Mouse (Mus musculus) adrenal gland, postnatal 10 days (tissue): ENCODE measurements around the gene Antxrl. TPM values are rescaled to one million over a fixed set of nuclear protein-coding genes. Genes with fewer than 3 reads are reported as not detected.
A peak's percentile ranks its signal among the peaks of the same experiment; 100 is the strongest.

Experiments
- DNase-seq: peaks from one replicate; pipeline ENCODE4 v3.0.0; 2021; ENCODE audit warnings: mixed read lengths
- long read RNA-seq, 2 experiments: library from polyadenylated mRNA; stranded (forward); transcript quantifications; one replicate each; pipeline ENCODE4 v2.0.0; 2021
- total RNA-seq, 2 experiments: library from RNA; stranded (reverse); gene quantifications; 2 replicates each; pipeline ENCODE4 v1.2.3; 2021

The Antxrl gene
- total RNA-seq = not detected
- long read RNA-seq, experiment 1, partial matches to known transcripts = 0 of 1 reads
- long read RNA-seq, experiment 1, other reads (novel, unspliced or antisense) = 1 of 1 reads
- long read RNA-seq, experiment 2 = 0 reads

DNA sequence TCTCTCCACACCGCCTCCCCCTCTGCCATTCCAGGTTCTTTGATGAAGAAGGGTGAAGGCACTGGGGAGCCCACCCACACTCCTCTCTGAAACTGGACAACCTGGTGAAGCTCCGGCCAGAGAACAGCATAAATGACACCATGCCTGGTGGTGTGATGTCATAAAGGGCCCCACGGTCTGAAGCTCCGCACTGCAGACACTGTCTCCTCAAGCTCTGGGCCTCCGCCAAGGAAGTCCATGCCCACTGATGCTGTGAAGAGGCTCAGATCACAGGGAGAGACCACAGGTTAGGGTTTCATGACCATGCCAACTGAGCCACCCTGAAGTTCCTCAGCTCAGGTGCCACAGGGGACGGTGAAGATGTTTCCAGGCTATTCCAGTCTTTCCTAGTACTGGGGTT lies at the start of gene Antxrl:
Antxrl (plus strand) TSS at position 192 of the 400 bp plus-strand sequence.
- DNase-seq = no peak

DNA sequence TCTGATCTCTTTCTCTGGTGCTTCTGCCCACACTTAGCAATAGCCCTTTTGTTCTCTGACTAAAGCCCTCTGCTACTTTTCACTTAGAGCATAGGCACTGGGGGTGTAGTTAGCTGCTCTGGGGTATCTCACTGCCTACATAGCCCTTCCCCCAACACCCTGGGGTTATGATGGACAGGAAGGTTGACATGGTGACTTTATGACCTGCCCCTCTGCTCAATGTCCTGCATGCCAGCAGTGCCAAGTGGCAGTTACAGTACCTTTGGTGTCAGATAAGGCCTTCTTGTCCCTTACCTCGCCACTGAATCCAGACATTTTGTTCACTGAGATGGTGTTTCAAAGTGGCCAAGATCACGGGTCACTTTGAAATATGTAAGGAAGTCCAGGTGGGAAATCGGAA lies 37.4 kb upstream of the Antxrl start, which contains the start of gene Gm30083:
Gm30083 (minus strand) TSS at position 120 of the 400 bp plus-strand sequence.
- DNase-seq = no peak

DNA sequence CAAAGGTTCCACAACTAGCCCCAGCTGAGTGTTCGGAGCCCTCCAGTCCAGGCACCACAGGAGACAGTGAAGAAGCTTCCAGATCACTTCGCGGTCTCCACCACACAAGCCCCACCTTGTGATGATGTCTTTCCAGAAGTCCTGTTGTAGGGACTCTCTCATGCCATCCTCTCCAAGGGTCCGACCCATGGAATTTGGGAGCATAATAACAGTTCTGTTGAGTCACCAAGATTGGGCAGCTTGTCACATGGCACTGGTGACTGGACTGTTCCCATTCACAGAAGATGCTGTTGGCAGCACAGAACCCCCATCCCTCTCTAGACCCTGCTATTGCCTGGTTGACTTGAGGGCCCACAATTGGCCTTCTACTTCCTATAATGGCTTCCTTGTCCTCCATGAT lies 36.1 kb upstream of the Antxrl start, which contains the start of gene Gm5460:
Gm5460 (plus strand) TSS at position 378 of the 400 bp plus-strand sequence.
- DNase-seq = no peak

DNA sequence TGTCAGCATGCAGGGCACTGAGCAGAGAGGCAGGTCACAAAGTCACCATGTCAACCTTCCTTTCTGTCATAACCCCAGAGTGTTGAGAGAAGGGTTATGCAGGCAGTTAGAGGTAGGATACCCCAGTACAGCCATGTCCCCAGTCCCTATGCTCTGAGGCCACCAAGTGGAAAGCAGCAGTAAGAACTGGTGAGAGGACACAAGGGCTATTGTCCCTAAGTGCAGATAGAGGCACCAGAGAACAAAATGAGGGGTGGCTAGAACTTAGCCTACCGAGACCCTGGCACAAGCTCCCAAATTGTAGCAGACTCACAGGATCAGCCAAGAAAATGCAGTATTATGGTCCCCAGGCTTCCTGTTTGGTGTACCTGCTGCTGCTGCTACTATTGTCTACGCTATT lies 35.6 kb upstream of the Antxrl start:
- DNase-seq = no peak

DNA sequence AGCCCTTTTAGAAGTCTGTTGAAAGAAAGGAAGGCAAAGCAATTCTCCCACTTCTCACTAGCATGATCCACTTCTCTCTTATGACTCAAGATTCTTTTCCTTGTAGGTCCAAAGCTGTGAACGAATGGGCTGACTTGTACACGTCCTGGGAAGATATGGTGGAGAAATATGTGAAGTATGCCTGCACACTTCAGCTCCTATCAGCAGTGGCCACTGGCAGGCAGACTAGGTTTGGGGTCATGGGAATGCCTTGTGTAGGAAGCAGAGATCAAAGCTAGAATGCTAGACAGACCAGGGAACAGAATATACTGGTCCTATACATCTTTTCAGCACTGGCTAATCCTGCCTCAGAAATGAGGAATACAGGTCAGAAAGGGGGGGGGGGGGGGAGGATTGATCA lies 25.8 kb upstream of the Antxrl start:
- DNase-seq = no peak

DNA sequence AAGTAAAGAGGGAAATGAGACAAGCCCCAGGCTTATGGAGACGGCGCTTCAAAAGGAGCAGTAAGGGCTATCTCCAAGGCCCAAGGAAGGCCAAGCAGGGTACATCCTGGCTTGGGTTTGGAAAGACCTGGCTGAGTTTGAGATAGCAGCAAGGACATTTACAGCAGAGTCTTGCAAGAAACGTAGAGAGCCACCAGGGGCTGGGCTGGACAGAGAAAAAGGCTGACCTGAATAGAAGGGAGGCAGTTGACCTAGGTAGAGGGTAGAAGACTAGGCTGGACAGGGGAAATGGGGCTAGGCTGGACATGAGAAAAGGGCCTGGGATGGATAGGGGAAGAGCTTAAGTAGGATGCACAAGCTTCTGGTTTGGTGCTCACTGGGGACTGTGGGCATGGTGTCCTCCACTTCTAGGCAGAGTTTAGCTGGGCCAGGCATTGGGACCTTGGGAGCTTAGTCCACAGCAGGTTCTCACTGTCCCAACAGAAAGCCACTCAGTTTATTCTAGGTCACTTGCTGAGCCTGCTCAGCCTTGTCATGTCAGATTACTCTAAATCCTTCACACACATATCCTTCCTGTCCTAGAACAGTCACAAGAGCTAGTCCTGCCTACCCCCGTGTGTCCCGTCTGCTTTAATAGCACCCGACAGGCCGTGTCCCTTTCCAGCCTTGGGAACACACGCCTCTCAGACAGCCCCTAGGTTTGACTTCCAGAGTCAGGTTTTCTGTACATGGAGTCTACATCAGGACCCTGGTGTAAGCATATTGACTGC lies 18.5 kb upstream of the Antxrl start:
- DNase-seq = peak; percentile 7

DNA sequence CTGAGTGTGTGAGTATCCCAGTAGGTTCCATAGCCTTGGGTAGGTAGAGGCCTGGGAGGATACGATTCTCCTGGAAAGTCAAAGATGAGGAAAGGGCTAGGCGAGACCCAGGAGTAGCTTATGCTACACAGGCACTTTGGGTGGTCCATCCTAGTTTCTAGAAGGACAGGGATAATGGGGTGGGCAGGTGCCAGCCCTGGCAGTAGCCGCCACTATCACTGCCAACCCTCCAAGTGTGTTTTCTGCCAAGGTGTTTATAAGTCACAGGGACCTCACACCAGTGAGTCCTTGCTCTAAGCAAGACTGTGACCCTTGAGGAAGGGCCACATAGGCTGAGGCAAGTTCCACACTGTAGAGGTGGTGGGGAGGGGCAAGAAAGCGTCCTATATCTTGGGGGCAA lies 11.3 kb upstream of the Antxrl start:
- no peak for DNase-seq

DNA sequence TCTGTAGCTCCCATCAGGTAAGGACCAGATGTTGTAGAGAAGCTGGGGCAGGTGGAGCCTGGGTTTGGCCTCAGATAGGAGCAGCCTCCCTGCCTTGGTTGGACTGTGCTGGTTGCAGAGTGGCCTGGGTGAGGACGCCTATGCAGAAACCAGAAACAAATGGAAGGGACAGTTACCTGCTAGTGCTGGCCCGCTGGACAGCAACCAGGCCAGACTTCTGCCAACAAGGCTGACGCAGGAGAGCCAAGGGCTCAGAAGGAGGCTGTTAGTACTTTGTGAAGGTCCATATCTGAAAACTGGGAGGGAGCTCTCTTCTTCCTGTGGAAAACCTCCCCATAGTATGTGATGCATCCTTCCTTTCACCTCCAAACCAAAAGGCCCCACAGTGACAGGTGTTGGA lies 9.2 kb upstream of the Antxrl start:
- DNase-seq = no peak

DNA sequence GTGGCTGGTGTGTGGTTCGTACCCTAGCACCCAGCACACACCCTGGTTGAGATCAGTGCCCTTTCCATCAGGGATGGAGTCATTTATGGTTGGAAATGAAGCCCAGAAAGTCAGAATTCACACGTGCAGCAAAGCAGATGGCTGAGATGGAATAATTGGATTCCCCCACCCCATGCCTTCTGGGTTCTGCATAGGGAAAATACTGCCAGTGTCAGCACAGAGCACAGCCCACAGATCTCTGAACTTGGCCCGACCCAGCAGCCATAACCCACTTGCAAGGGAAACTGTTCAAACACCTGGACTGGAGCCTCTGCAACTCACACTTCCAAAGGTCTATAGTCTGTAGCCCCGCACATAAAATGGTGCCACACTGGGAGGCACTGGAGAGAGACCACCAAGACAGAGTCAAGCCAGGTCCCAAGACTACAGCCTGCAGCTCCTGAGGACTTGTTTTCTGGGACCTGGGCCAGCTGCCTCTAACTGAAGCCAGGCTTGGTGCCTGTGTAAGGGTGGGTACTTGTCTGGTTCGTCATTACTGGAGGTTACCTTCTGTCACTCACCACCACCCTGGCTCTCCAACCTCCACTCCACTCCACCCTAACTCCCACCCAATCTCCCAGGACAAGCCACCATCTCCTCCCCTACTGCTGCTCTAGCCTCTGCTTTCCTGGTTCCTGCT lies 2.3 kb upstream of the Antxrl start:
- no peak for DNase-seq

DNA sequence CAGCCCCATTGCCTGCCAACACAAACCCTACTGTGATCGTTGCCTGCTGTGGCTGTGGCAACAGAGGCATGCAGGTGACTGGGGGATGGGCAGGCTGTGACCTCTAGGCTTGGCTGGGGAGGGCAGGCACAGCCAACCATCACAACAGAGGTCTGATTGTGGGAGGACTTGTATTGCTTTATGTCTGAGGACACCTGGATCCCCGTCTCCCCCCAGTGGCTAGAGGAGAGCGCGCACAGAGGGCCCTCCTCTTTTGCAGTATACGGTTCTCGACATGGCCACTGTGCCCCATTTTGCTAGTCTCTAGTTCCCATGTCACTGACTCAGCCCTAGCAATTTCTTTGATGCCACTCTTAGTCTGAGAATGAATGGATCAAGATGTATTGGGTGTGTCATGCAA lies 19.2 kb downstream of the Antxrl start:
- no peak for DNase-seq

DNA sequence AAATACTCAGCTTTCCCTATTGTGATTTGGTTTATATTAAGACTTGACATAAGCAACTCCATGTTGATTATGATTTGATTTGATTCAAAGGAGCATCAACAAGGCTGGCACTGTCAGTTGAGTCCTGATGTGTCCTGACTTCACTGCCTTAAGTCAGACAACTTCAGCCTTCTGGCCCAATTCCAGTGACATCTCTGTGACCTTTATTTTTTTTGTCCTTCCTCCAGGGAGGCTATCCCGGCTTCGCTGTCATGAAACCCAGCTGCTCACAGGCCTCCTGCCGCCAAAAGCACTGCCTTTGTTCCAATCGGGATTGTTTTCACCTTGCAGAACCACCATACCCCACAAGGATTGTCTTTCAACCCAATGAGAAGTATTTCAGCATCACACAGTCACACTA lies 22.8 kb downstream of the Antxrl start:
- peak; percentile 13 for DNase-seq

DNA sequence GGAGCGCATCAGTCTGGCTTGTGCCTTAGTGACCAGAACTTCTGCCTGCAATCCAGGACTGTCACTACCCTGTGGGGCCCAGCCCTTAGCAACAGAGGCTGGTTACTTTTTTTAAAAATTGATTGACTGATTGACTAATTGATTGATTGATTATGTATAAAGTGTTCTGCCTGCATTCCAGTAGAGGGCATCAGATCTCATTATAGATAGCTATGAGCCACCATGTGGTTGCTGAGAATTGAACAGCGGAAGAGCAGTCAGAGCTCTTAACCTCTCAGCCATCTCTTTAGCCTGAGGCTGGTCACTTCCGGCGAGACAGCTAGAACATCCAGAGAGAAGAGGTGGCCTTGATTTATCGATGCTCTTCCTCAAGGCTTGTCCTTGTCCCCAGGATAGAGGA lies 24.7 kb downstream of the Antxrl start:
- DNase-seq = no peak

DNA sequence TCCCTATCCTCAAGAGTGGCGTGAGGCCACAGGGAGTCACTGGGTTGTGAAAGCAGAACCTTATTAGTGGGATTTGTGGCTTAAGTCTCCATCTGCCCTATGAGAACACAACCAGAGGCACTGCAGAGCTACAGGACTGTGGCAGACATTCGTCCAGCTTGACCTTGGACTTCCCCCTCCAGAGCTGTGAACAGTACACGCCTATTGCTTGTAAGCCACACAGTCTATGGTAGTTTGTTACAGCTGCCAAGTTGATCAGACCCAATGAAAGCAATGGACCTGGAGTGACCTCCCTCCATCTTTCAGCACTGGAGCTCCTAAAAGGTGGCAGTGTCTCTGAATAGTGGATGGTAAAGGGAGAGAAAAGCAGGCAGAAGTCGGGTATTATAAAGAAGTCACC lies 25.8 kb downstream of the Antxrl start:
- no peak for DNase-seq

DNA sequence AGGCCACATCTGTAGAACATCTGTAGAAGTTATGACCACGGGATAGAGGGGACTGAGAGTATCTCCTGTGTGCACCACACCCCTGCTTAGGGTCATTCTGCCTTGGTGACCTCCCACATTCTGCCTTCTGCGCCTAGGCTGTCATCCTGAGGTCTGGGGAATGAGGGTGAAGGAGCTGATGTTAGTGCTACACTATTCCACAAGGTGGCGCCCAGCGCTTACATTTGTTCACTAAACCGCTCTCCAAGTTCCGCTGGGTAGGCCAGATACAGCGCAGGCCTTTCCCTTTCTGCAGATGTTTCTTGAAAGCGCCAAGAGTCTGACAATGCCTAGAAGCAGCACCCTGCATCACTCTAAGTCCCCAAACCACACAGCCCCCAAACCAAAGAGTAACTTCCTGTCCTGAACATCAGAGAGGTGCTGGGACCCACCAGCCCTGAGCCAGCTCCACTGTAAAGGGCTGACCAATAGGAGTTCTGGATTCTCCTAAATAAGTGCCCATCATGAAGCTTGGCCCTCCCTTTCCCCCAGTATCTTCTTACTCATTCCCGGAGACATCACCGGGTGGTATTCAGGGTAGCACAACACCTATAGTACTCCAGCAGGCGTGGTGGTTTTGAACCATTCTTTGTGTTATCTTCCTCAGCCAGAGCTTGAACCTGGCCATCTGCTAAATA lies 28.0 kb downstream of the Antxrl start:
- peak; percentile 83 for DNase-seq

DNA sequence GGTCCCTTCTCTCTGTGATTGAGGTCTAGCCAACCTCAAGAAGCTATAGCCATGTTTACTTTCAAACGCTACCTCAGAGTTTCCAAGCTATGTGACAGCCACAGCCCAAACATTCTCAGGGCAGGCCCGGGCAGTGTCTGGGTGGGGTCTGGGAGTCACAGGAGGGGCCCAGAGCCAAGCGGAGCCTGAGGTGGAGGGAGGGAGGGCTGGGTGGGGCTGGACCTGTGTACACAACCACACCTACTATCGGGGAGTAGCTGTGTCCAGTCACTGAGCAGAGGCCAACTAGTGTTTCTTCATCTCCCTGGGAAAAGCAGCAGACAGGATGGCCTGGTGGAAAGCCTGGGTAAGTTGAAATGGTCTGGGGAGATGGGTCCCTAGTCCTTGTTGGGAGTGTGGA lies 33.2 kb downstream of the Antxrl start, which contains the start of gene Anxa8:
Anxa8 (plus strand) TSS at position 251 of the 400 bp plus-strand sequence.
- DNase-seq = no peak

DNA sequence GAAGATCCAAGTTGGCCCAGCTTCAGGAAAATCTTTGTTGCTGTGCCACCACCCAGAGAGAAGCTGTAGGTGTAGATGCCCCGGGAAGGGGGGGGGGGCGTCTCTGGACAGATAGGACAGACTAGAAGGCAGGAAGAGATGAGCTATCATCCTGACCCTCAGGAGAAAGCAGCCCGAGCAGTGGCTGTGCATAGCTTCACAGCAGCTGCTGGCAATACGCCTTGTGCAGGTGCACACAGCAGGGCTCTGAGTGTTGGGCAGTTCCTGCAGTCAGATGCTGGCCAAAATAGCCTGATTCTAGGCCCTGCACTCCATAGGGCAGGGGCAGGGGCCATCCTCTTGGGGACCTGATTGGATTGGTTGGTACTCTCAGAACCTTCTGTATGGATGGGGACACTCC lies 34.3 kb downstream of the Antxrl start:
- DNase-seq = no peak

DNA sequence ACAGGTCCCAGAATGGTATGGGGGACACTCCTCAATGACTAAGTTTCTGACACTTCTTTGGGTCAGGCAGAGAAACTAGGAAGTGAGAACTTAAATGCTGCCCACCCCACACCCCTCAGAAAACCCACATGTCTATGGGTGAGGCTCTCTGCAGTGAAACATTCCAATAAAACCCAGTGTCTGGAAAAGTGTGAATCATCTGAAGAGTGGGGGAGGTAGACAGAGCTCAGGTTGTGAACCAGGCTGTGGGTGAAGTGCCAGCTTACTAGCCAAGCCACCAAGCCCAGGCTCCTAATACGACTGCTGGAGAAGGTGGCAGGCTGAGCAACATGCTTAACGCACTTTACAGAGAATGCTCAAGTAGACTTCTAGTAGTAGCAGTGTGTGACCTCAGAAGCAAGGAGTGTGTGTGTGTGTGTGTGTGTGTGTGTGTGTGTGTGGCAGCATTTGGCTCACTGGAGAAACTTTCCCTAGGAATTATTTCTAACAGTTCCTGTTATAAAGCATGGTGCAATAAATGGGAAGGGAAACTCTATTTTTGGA lies 35.4 kb downstream of the Antxrl start:
- DNase-seq = no peak

DNA sequence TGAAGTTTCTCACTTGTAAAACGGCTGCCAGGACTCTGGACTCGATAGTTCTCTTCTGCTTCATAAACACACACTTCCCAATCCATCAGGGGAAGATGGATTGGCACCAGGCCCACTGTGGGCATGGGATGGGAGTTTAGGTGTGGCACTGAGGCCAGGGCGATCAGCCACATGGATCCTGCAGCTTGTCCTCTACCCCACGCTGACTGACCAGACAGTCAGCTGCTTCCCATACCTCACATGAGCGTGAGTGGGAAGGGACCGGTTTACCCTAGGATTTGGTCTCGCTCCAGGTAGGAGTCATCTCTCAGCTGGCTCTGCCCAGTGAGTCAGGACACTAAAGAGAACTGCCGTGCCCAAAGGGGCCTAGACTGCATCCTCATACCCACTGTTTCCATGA lies 37.3 kb downstream of the Antxrl start:
- DNase-seq = no peak

DNA sequence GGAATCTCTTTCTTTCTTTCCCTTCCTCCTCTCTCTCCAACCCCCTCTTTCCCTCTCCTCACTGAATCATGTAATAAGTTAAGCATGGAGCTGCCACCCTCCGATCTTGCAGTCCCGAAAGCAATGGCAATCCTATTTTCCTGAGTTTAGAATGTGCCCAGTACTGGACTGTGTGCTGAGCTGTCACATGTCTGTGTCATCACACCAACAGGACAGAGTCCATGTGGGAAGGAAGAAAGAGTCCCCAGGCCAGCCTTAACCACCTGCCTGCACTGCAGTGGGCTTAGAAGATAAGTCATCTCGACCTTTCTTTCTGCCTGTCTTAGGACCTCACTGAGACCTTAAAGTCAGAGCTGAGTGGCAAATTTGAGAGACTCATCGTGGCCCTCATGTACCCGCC lies 39.0 kb downstream of the Antxrl start:
- no peak for DNase-seq

DNA sequence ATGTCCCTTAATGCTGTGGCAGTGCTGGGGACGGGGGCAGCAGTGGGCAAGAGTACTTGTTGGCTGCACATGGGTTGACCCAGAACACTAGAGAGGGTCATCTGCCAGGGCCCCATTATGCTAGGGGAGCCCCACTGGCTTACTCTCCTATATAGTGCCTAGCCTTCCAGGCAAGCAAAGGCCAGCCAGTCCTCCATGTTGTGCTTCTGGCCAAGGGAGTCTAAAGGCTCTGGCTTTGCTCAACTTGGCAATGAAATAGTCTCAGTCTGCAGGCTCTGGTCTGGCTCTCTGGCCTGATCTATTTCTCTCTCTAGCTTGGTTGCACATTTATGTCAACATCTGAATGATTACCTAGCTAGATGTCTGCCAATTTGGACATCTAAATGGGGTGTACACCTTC lies 40.3 kb downstream of the Antxrl start:
- DNase-seq = no peak

DNA sequence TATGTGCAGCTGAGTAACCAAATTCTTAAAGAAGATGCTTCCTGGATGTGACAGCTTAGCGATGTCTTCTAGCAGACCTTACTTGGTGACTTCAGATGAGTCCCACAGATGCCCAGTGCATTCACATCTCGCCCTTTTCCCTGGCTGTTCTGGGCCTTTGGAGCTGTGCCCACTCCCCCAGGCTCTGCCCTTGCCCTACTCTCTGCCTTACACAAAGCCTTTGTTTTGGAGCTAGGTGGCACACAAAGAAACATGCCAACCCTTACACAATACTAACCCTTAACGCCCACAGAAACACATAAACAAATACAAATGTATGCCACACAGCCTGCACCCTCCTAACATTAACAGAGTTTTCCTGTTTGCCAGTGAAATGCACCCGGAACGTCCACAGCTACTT lies 43.7 kb downstream of the Antxrl start:
- DNase-seq = no peak

DNA sequence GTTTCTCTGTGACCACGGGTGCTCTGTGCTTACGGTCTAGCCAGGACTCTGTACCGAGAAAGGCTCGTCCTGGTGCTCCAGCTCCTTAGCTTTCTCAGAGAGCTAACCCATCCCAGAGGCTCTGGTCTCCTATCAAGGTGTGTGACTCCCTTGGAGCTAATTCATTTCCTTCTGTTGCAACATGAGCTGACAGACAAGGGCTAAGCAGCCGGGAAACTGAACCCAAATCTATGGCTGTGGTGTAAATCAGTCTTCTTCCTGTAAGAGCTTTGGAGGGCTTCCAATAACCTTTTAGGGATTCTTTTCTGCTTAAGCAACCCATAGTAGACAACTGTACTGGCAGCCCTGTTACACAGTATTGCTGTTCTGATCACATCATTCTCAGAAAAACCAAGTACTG lies 50.1 kb downstream of the Antxrl start, which contains the start of gene A630023A22Rik:
A630023A22Rik (minus strand) TSS at position 154 of the 400 bp plus-strand sequence.
- no peak for DNase-seq

DNA sequence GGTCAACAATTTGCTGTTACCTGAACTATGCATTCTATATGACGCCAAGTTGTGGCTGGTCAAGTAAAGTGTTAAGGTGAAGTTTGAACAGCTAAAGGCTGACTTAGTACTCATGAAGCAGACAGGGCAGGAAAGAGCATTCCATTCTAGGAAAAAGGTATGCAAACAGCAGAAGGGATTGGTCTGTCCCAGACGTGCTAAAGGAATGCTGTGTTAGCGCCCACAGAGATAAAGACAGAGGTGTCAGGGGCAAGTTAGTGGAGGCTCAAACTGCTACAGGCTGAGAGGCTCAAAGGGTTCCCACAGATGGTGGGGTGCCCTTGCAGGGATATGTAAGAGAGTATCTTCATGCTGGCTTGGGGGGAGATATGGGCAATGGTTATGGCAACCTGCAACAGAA lies 51.3 kb downstream of the Antxrl start:
- DNase-seq = no peak
